Mouse (Mus musculus) stomach, embryonic 16.5 days (tissue): ENCODE results near the gene Arpp19. TPM values are rescaled to one million over a fixed set of nuclear protein-coding genes. Genes with fewer than 3 reads are reported as not detected.

Experiments used
- ATAC-seq: fragments of 200-750 bp; cut with Nextera tagmentation; 2 replicates; pipeline ENCODE4 v1.8.0; 2017; ENCODE audit warnings: moderate number of reproducible peaks, moderate TSS enrichment; ENCODE audit not compliant: insufficient read depth, low FRiP score
- H3K27ac ChIP-seq: fragments of 300-500 bp; sonication (generic); 2 replicates; pipeline ENCODE4 v1.5.1; 2014; ENCODE audit warnings: low read length
- H3K27me3 ChIP-seq: fragments of 300-500 bp; sonication (generic); 2 replicates; pipeline ENCODE4 v1.6.1; 2014; ENCODE audit warnings: low read length, control low read depth, mixed read lengths; ENCODE audit not compliant: control insufficient read depth, insufficient read depth
- H3K36me3 ChIP-seq: fragments of 300-500 bp; sonication (generic); 2 replicates; pipeline ENCODE4 v1.6.1; 2014; ENCODE audit warnings: low read length; ENCODE audit not compliant: control insufficient read depth, insufficient read depth
- H3K4me1 ChIP-seq: fragments of 300-500 bp; sonication (generic); 2 replicates; pipeline ENCODE4 v1.6.1; 2014; ENCODE audit warnings: low read length, control low read depth, mixed read lengths; ENCODE audit not compliant: control insufficient read depth, insufficient read depth
- H3K4me2 ChIP-seq: fragments of 300-500 bp; sonication (generic); 2 replicates; pipeline ENCODE4 v1.6.1; 2014; ENCODE audit warnings: low read depth, low read length, mixed read lengths
- H3K4me3 ChIP-seq: fragments of 300-500 bp; sonication (generic); replicated peaks from 2 replicates; pipeline ENCODE4 v1.5.1; 2014; ENCODE audit warnings: mild to moderate bottlenecking, low read length
- H3K9ac ChIP-seq: fragments of 300-500 bp; sonication (generic); 2 replicates; pipeline ENCODE4 v1.6.1; 2014; ENCODE audit warnings: low read length
- H3K9me3 ChIP-seq: fragments of 300-500 bp; sonication (generic); replicated peaks from 2 replicates; pipeline ENCODE4 v1.6.1; 2016; ENCODE audit warnings: low read length, control low read depth; ENCODE audit not compliant: control insufficient read depth
- WGBS: fragments of 180-500 bp; shearing (Covaris S2); extraction: QIAGEN DNeasy Blood & Tissue Kit; methylation state at CpG from one replicate; pipeline ENCODE4 v1.1.7; 2014; 5-methylcytosine and 5-hydroxymethylcytosine counted together
- polyA plus RNA-seq: library from polyadenylated mRNA; unstranded; fragments of >200 nt; fragmentation: Nextera tagmentation; extraction: Ambion mirVana; gene quantifications from 2 replicates; pipeline ENCODE4 v1.2.1, GENCODE M21; 2015

The Arpp19 gene
- polyA plus RNA-seq, 1 experiment from 2014 or later, result 295 TPM

- Histone ChIP-seq H3K36me3 (no peaks in the 10 kb centered on the region), H3K4me1 (peaks cover 13% of the 10 kb centered on the region), H3K27ac (peak overlapping the region; percentile 38; the same call in 1 of the 2 replicates), H3K9ac (no peak overlapping the region), H3K27me3 (no peaks in the 10 kb centered on the region), H3K4me3 (no peak overlapping the region), H3K4me2 (no peak overlapping the region), H3K9me3 (no peaks in the 10 kb centered on the region)
- peak; percentile 70; the same call in 1 of the 2 replicates for ATAC-seq
- 52% methylated on average over 3 of the region's 3 CpGs for WGBS
Measured at GRCm38 (mm10) chr9:75002262-75002661, 35.2 kb upstream of the Arpp19 start.

- Histone ChIP-seq H3K27ac (no peak overlapping the region), H3K36me3 (no peaks in the 10 kb centered on the region), H3K4me2 (no peak overlapping the region), H3K27me3 (no peaks in the 10 kb centered on the region), H3K4me1 (peaks cover 13% of the 10 kb centered on the region), H3K9ac (no peak overlapping the region), H3K9me3 (no peaks in the 10 kb centered on the region), H3K4me3 (no peak overlapping the region)
- ATAC-seq, result no peak
- WGBS, result 85% methylated on average over 10 of the region's 10 CpGs
Measured at GRCm38 (mm10) chr9:75004203-75004602, 33.2 kb upstream of the Arpp19 start.

- no peak for ATAC-seq
- WGBS, result 92% methylated on average over 2 of the region's 2 CpGs
- no peak overlapping the region for H3K27ac ChIP-seq
- no peaks in the 10 kb centered on the region for H3K4me1 ChIP-seq
- no peak overlapping the region for H3K4me3 ChIP-seq
- H3K9ac ChIP-seq, result no peak overlapping the region
- H3K36me3 ChIP-seq, result no peaks in the 10 kb centered on the region; the same call in 1 of the 2 replicates
- H3K4me2 ChIP-seq, result no peak overlapping the region
- no peaks in the 10 kb centered on the region for H3K27me3 ChIP-seq
- H3K9me3 ChIP-seq, result no peaks in the 10 kb centered on the region
Measured at GRCm38 (mm10) chr9:75016591-75016990, 20.8 kb upstream of the Arpp19 start.

- no peaks in the 10 kb centered on the region for H3K9me3 ChIP-seq
- no peak overlapping the region for H3K27ac ChIP-seq
- no peak overlapping the region for H3K9ac ChIP-seq
- H3K4me1 ChIP-seq, result no peaks in the 10 kb centered on the region
- no peaks in the 10 kb centered on the region; the same call in 1 of the 2 replicates for H3K36me3 ChIP-seq
- ATAC-seq, result no peak
- no peaks in the 10 kb centered on the region for H3K27me3 ChIP-seq
- no peak overlapping the region for H3K4me2 ChIP-seq
- H3K4me3 ChIP-seq, result no peak overlapping the region
- 87% methylated on average over 6 of the region's 6 CpGs for WGBS
Measured at GRCm38 (mm10) chr9:75019181-75019580, 18.2 kb upstream of the Arpp19 start.

- H3K4me1 ChIP-seq, result no peaks in the 10 kb centered on the region
- H3K4me2 ChIP-seq, result no peak overlapping the region
- 73% methylated on average over 3 of the region's 3 CpGs for WGBS
- no peaks in the 10 kb centered on the region; the same call in 1 of the 2 replicates for H3K36me3 ChIP-seq
- no peaks in the 10 kb centered on the region for H3K9me3 ChIP-seq
- no peak for ATAC-seq
- no peak overlapping the region for H3K4me3 ChIP-seq
- no peaks in the 10 kb centered on the region for H3K27me3 ChIP-seq
- no peak overlapping the region for H3K27ac ChIP-seq
- H3K9ac ChIP-seq, result no peak overlapping the region
Measured at GRCm38 (mm10) chr9:75019592-75019991, 17.8 kb upstream of the Arpp19 start.

- no peak overlapping the region for H3K27ac ChIP-seq
- no peaks in the 10 kb centered on the region for H3K27me3 ChIP-seq
- ATAC-seq, result no peak
- 85% methylated on average over 4 of the region's 4 CpGs for WGBS
- H3K9ac ChIP-seq, result no peak overlapping the region
- no peak overlapping the region for H3K4me3 ChIP-seq
- H3K4me2 ChIP-seq, result no peak overlapping the region
- no peaks in the 10 kb centered on the region for H3K4me1 ChIP-seq
- H3K9me3 ChIP-seq, result no peaks in the 10 kb centered on the region
- no peaks in the 10 kb centered on the region; the same call in 1 of the 2 replicates for H3K36me3 ChIP-seq
Measured at GRCm38 (mm10) chr9:75020561-75020960, 16.9 kb upstream of the Arpp19 start.

GRCm38 (mm10) chr9:75022546-75022945, 14.9 kb upstream of the Arpp19 start:
- Histone ChIP-seq H3K9ac (no peak overlapping the region), H3K27me3 (no peaks in the 10 kb centered on the region), H3K36me3 (no peaks in the 10 kb centered on the region; the same call in 1 of the 2 replicates), H3K27ac (peak overlapping the region; percentile 17; the same call in 1 of the 2 replicates), H3K4me2 (no peak overlapping the region), H3K4me1 (no peaks in the 10 kb centered on the region), H3K9me3 (no peaks in the 10 kb centered on the region), H3K4me3 (no peak overlapping the region)
- no peak for ATAC-seq
- 70% methylated on average over 7 of the region's 7 CpGs for WGBS

GRCm38 (mm10) chr9:75023150-75023894, 14.1 kb upstream of the Arpp19 start:
- no peak overlapping the region for H3K4me3 ChIP-seq
- H3K36me3 ChIP-seq, result no peaks in the 10 kb centered on the region; the same call in 1 of the 2 replicates
- H3K4me1 ChIP-seq, result no peaks in the 10 kb centered on the region
- H3K9me3 ChIP-seq, result no peaks in the 10 kb centered on the region
- WGBS, result 53% methylated on average over 5 of the region's 5 CpGs
- ATAC-seq, result no peak
- H3K27me3 ChIP-seq, result no peaks in the 10 kb centered on the region
- H3K4me2 ChIP-seq, result no peak overlapping the region
- H3K9ac ChIP-seq, result no peak overlapping the region
- H3K27ac ChIP-seq, result no peak overlapping the region

- no peak overlapping the region for H3K27ac ChIP-seq
- H3K4me1 ChIP-seq, result no peaks in the 10 kb centered on the region
- H3K36me3 ChIP-seq, result no peaks in the 10 kb centered on the region
- ATAC-seq, result no peak
- no peak overlapping the region for H3K9ac ChIP-seq
- 40% methylated on average over 7 of the region's 7 CpGs for WGBS
- H3K27me3 ChIP-seq, result no peaks in the 10 kb centered on the region
- H3K4me2 ChIP-seq, result no peak overlapping the region
- H3K9me3 ChIP-seq, result no peaks in the 10 kb centered on the region
- H3K4me3 ChIP-seq, result no peak overlapping the region
Measured at GRCm38 (mm10) chr9:75024089-75024488, 13.3 kb upstream of the Arpp19 start.
